In genomic region chr7:114171354-114172097, GRCm38 (mm10) we compare ENCODE assay signal across 10 mouse cellular contexts. TPM values are rescaled to one million over a fixed set of nuclear protein-coding genes. Genes with fewer than 3 reads are reported as not detected.
A peak's percentile ranks its signal among the peaks of the same experiment; 100 is the strongest.
DNase-seq lines count a peak whose midpoint lies in the region; ATAC-seq lines count a peak whose summit lies in the region.
"Had no signal": no experiment of that assay in that cellular context is flagged by ENCODE, and none has a peak within 500 bp of the region (broad histone marks: within the 10 kb centered on the region; RNA-seq: fewer than 3 reads in every experiment).

No protein-coding gene starts in this region.

- H3K9me3 ChIP-seq in hindbrain, embryonic 10.5 days: no peaks in the 10 kb centered on the region
- H3K9me3 ChIP-seq in hindbrain, embryonic 11.5 days (ENCODE audit: control insufficient read depth, low read length): no peaks in the 10 kb centered on the region
- H3K9me3 ChIP-seq: neural tube, embryonic 12.5 days had no signal

- 58% methylated on average over 8 of the region's 8 CpGs for WGBS in hindbrain, embryonic 10.5 days
- 73% methylated on average over 8 of the region's 8 CpGs for WGBS in hindbrain, embryonic 11.5 days

- H3K27ac ChIP-seq in hindbrain, embryonic 10.5 days: 0 out of 2 replicates have a peak overlapping the region, but pooled peaks have one; percentile 12
- H3K27ac ChIP-seq in hindbrain, embryonic 11.5 days (ENCODE audit: low read depth, low read length): no peak overlapping the region
- H3K27ac ChIP-seq: neural tube, embryonic 12.5 days had no signal

- no peak overlapping the region for H3K9ac ChIP-seq in hindbrain, embryonic 11.5 days (ENCODE audit: low read depth, low read length)
- H3K9ac ChIP-seq: neural tube, embryonic 12.5 days had no signal

- H3K4me2 ChIP-seq in hindbrain, embryonic 11.5 days (replicated peaks; ENCODE audit: low read depth, low read length): no peak overlapping the region
- H3K4me2 ChIP-seq: neural tube, embryonic 12.5 days had no signal

- peaks cover 7% of the 10 kb centered on the region for H3K4me1 ChIP-seq in hindbrain, embryonic 10.5 days (replicated peaks)
- H3K4me1 ChIP-seq in hindbrain, embryonic 11.5 days (replicated peaks; ENCODE audit: control insufficient read depth, insufficient read depth, low read length): no peaks in the 10 kb centered on the region
- H3K4me1 ChIP-seq: neural tube, embryonic 12.5 days had no signal

- no peak overlapping the region for H3K4me3 ChIP-seq in hindbrain, embryonic 10.5 days
- no peak overlapping the region for H3K4me3 ChIP-seq in hindbrain, embryonic 11.5 days (ENCODE audit: low read depth, low read length)
- H3K4me3 ChIP-seq: neural tube, embryonic 12.5 days had no signal

- H3K36me3 ChIP-seq in hindbrain, embryonic 10.5 days: no peaks in the 10 kb centered on the region
- no peaks in the 10 kb centered on the region for H3K36me3 ChIP-seq in hindbrain, embryonic 11.5 days (ENCODE audit: control insufficient read depth, insufficient read depth, low read length)
- H3K36me3 ChIP-seq: neural tube, embryonic 12.5 days had no signal

- ATAC-seq in hindbrain, embryonic 11.5 days (ENCODE audit: low FRiP score): no peak
- ATAC-seq in neutrophil, adult 5-6 weeks (ENCODE audit: extremely low read depth, insufficient number of reproducible peaks, low FRiP score, poor library complexity, severe bottlenecking): 0 out of 2 replicates have a peak, but pooled peaks have one; percentile 21
- ATAC-seq in erythroid progenitor cell, adult 5-6 weeks (replicated peaks; ENCODE audit: low FRiP score, poor library complexity, severe bottlenecking): no peak

- no peaks in the 10 kb centered on the region for H3K27me3 ChIP-seq in hindbrain, embryonic 10.5 days (ENCODE audit: insufficient read depth, poor library complexity, severe bottlenecking)
- no peaks in the 10 kb centered on the region for H3K27me3 ChIP-seq in hindbrain, embryonic 11.5 days (ENCODE audit: control insufficient read depth, insufficient read depth, low read length)
- H3K27me3 ChIP-seq: CH12.LX; neural tube, embryonic 12.5 days had no signal

- DNase-seq in hindbrain, embryonic 10.5 days (ENCODE audit: low spot score): no peak
- no peak for DNase-seq in hindbrain, embryonic 11.5 days (ENCODE audit: low spot score)
- DNase-seq in Muller cell, postnatal 12 days (ENCODE audit: inconsistent ontology term): peak; percentile 81
- DNase-seq in heart, postnatal 4 days: peak; percentile 39
- no peak for DNase-seq in frontal cortex, postnatal 36 days (ENCODE audit: low spot score in 2 of 2)
- DNase-seq in layer of hippocampus, postnatal 25 days (ENCODE audit: extremely low spot score in 1 of 2, low spot score in 1 of 2): no peak

RNA-seq across cellular contexts. Expression of gene Rras2, which starts 53.9 kb away (rescaled TPM):
- polyA plus RNA-seq in hindbrain, embryonic 10.5 days (2016; fragmentation: Nextera tagmentation; extraction: Ambion mirVana): 21.0 and 27.3 TPM in 2 replicates
- polyA plus RNA-seq in hindbrain, embryonic 11.5 days (2014; fragmentation: Nextera tagmentation; extraction: Ambion mirVana): 24.3 and 26.7 TPM in 2 replicates
- total RNA-seq in heart, postnatal 4 days (2021): 10 to 100 TPM; 61.7 to 62.6 TPM
- 49.2 and 59.9 TPM in 2 replicates for total RNA-seq in neutrophil, adult 5-6 weeks (2017)
- 10 to 100 TPM; 34.6 to 36.9 TPM for total RNA-seq in layer of hippocampus, postnatal 25 days (2021)
- total RNA-seq in erythroid progenitor cell, adult 5-6 weeks (2015; ENCODE audit: low replicate concordance): 1.7 and 6.1 TPM in 2 replicates
- total RNA-seq in erythroid progenitor cell, adult 5-6 weeks (2017; ENCODE audit: low replicate concordance): 0.98 and 1.2 TPM in 2 replicates

Comparison
In these comparisons a context has a peak if more than half of its experiments do, and no peak if none do; other contexts are left out.
1. DNase-seq: peak in Muller cell, postnatal 12 days (single experiment) and heart, postnatal 4 days (single experiment); none in hindbrain, embryonic 10.5 days (single experiment), hindbrain, embryonic 11.5 days (single experiment), frontal cortex, postnatal 36 days (0 of 2) and layer of hippocampus, postnatal 25 days (0 of 2).